Mouse (Mus musculus) T-helper 17 cell (primary cell): ENCODE measurements around the gene Tmc5.

ENCODE experiments used
- in situ Hi-C, 2 experiments: fragments of 300-600 bp; cut with MboI, MseI; formaldehyde crosslinking; loops; 1 replicate in 1 of 2; 2 replicates in 1 of 2; pipeline ENCODE4 v1.15.1; 2025; ENCODE audit warnings: high pct_unique_total_duplicates in 2 of 2

Tmc5 gene

DNA sequence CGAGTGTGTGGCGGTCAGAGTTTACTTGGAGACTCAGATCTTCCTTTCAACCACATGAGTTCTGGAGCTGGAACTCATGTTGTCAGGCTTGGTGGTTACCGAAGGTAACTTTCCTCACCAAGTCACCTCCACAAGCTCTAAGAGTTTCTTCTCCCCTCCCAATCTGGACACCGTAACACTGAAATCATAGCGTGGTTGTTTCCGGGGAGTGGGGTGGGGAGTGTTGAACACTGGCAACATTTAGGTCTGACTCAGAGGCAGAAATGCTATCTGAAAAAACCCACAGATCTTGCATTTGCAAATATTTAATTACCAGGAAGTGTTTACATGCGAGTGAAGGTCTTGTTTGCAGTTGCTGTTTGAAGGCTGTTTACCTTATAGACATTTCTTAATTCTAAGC, 12.7 kb downstream of the Tmc5 start:
- in situ Hi-C loops, result no loop called here

DNA sequence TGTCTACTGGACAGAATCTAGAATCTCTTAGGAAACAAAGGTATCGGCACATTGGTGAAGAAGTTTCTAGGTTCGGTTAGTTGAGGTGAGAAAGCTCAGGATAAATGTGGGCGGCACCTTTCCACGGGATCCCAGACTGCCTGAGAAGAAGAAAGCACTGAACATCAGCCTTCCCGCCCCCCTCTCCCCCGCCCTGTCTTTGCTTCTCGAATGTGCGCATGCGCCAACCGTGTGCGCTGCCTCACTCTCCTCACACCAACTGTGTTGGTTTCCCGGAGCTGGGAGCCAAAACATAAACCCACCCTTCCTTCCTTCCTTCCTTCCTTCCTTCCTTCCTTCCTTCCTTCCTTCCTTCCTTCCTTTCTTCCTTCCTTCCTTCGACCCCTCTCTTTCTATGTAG, 13.6 kb downstream of the Tmc5 start:
- in situ Hi-C loops, result no loop called here

DNA sequence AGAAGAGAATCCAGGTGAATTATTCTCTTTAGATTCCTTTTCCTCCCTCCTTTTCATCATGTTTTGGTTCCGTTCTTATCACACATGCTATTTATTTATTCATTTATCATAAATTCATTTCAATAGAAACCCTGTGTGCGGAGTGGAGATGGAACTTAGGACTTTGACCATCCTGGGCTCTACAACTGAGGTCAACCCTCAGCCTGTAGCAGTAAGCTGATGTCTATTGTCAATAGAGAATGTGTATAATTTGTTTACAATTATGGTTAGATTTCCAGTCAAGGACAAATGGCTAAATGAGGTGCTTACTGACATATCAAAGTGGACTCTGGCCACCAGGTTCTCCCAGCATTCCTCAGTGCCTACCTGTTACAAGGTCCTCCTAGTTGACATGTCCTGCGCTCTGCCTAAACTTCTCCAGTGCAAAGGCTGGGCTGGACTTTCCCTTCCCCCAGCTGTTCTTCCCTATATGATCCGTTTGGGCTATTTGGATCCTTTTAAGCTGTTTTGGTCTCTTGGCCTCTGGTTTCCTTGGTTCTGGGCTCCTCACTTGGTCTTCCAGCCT, 14.2 kb downstream of the Tmc5 start:
- in situ Hi-C loops, result no loop called here

DNA sequence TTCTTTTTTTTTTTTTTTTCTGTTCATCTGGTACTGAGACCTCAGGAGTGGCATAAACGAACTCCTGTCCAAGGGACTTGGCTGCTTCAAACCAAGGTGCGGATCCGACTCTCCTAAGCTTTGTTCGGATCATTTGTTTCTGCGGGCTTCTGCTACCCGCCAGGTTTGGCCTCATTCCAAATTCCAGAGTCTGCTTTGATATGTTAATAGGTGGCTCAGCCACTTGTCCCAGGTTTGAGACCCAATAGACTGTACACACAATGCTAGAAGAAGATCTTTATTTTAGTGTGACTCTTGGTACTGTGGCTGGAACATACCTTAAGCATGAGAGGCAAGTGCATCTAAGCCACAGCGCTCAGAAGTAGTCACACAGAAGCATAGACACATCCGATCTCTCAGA, 14.8 kb downstream of the Tmc5 start:
- in situ Hi-C loops, result no loop called here

DNA sequence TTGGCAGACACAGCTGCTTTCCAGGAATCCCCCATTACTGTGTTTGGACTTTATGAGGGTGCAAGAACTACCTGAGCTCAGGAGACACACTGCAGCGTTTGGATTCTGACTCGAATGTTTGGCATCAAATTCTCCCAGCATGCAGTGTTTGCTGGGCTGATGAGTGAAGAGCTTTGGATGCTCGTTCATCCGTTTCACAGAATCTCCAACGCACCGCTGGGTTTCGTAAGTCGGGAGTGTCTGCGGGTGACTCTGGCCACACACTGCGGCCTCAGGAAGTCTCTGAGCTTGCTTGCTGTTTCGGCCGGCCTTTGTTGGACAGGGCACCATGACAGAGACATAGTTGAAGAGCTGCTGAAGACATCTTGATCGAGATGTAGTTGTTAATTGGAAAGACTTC, 17.0 kb downstream of the Tmc5 start:
- in situ Hi-C loops, result no loop called here

DNA sequence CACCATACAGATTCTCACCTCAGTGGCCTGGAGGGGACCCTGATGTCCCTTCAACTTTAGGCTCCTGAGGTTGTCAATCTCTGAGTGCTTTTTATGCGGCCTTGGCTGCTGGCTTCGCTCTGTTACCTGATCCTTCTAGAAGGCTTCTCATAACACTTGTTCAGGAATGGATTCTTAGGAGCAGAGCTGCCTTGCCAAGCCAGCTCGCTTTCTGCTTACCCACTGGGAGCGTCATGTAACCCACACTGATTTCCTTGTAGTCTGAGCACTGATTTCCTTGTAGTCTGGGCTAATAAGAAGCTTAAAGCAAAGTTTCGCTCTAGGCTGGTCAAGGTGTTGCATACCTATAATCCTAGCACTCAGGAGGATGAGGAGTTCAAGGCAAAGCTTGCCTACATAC, 21.0 kb downstream of the Tmc5 start:
- in situ Hi-C loops, result no loop called here

DNA sequence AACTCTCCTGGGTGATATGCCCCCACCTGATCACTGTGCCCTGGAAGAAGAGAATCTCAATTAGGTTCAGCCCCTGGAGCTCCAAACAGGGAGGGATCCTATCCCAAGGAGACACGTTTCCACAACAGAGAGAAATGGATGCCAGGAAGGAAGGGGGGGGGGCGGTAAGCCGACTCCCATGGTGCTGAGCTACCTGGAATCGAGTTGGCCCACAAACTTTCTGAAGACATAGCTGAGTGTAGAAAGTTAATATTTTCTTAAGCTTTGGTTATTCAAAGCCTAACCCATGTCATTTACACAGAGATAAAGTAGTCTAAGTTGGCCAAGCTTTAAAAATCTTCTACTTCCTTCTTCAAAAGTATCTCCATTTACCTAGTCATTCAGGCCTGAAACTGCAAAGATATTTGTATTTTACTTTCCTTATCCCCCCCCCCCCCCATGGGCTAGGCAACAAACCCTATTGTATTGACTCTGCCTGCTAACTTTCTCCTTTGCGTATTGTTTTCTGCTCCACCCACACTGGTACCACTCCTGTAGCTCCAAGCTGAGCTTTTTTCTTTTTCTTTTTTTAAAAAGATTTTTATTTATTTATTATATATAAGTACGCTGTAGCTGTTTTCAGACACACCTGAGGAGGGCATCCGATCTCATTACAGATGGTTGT, 23.3 kb downstream of the Tmc5 start:
- in situ Hi-C loops, result no loop called here

DNA sequence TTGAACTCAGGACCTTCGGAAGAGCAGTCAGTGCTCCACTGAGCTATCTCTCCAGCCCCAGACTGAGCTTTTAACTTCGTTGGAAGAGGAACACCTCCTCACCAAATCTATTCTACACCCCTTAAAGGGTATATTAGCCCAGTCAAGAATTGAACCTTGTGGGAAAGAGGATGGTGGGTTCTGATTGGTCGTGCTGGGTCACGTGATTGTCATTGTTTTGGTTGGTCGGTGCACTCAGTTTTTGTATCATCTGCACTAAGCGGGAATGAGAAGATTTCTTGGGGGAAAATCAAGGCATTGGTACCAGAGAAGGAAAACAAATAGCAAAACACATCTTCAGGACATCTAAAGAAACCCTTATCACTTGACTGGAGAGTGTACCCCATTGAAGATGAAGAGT, 24.0 kb downstream of the Tmc5 start:
- in situ Hi-C loops, result no loop called here

DNA sequence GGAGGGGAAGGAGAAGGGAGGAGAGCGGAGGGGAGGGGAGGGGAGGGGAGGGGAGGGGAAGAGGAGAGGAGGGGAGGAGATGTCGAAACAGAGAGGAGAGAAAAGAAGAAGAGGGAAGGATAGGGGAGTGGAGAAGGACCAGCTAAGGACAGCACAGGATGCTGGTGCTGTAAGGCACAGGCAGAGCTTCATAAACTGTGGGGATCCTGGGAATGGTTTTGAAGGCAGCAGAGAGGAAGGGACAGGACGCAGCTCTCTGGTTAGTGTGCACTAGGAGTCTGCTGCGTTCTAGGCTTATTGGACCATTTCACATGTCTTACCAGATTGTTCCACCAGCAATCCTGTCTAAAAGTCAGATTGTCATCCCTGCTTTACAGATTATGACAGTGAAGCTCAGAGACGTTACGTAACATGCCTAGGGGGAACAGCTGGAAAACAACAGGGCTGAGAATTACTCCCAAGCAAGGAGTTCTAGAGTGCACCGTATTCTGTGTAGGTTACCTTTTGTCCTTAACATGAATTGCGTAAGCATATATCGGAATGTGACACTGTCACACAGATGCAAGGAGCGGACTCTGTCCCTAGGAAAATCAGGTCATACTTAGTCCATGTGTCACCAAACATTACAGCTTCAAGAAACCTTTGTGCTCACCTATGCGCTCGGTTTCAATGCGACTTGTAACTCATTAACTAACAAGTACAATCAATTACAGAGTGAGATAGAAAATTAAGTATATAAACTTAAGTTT, 30.6 kb downstream of the Tmc5 start:
- in situ Hi-C loops, result no loop called here

DNA sequence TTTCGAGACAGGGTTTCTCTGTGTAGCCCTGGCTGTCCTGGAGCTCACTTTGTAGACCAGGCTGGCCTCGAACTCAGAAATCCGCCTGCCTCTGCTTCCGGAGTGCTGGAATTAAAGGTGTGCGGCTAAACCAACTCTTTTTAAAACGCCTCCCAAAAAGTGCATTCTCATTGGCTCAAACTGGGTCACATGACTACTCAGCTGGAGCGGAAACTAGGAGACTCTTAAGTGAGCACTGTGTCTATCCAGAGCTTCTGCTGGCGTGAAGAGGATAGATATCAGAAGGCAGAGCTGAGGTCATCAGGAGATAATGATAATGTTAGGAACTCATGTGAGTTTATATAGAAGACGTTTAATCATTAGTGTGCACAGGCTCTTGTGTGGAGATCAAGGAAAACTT, 36.0 kb downstream of the Tmc5 start:
- in situ Hi-C loops, result no loop called here

DNA sequence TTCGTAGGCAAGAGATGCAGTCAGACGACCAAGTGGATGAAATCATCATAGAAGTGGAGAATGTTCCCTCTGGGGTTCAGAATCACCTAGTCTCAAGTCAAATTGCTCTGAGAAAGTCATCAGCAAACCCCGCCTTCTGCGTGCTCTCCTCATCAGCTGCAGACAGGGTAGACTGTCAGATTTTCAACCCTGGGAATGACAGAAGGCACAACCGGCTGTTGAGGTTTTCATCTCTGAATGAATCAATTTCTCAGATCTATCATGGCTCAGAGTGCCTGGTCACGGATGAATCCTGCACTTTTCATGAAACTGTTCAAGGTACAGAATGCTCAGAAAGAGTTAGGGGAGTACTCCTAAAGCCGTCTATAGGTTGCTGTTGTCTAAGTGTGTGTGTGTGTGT, 36.9 kb downstream of the Tmc5 start:
- in situ Hi-C loops, result no loop called here

DNA sequence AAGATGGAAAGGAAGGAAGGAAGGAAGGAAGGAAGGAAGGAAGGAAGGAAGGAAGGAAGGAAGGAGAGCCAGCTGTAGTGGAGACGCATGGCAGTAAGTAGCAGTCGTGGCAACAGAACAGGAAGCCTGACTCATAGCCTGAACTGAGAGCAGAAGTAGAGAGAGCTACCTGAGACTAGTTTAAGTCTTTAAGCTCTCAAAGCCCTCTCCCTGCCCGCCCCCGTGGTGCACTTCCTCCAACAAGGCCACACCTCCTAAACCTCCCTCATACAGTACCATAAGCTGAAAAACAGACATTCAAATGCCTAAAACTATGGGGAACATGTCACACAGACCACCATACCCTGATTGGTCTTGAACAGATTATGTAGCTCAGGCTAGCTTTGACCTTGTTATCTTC, 40.4 kb downstream of the Tmc5 start:
- in situ Hi-C loops, result no loop called here

DNA sequence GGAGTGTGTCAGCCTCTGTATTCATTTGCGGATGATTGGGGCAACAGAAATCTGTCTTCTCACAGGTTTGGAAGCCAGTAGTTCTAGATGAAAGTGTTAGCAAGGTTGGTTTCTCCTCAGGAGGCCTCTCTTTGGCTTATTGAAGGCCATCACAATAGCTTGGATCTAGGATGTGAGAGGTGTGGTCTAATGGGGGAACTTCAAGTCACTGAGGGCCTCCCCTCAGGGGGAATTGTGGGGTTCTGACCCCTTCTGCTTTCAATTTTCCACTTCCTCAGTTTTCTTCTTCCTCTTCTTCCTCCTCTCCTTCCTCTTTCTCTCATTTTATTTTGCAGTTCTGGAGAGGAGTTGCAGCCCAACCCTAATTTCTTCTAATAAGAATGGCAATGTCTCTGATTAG, 49.1 kb downstream of the Tmc5 start:
- in situ Hi-C loops, result no loop called here

DNA sequence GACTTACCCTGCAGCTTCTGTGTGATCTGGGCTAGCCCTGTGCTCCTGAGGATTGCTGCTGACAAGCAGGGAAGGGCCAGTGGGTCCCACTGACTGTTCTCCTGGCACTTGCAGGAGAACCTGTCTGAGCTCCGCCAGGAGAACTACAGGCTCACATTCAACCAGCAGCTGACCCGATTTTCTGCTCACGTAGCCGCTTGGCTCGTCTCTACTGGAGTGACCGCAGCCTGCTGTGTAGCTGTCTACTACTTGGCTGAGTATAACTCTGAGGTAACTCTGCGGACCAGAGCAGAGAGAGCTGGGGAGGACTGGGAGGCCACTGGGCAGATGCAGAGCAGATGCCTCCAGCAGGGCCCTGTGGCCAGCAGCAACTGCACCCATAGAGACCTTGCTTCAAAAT, 52.2 kb downstream of the Tmc5 start:
- in situ Hi-C loops, result no loop called here

DNA sequence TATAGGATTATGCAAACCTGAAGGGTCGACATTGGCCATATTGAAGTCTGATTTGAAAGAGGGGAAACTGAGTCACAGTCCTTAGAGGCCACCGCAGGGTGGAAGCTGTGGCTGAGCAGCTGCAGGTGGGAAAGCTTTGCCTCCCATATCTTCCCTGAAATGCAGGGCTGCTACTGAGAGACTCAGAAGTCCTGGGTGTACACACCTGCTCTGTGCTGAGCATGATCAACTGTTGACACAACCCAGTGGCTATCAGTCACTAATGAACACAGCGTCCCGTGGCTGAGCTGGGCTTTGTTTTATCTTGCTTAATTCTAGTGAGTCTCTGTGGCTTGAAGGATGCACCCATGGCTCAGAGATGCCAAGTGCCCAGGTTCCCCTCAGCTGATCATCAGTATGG, 53.0 kb downstream of the Tmc5 start:
- in situ Hi-C loops, result no loop called here

DNA sequence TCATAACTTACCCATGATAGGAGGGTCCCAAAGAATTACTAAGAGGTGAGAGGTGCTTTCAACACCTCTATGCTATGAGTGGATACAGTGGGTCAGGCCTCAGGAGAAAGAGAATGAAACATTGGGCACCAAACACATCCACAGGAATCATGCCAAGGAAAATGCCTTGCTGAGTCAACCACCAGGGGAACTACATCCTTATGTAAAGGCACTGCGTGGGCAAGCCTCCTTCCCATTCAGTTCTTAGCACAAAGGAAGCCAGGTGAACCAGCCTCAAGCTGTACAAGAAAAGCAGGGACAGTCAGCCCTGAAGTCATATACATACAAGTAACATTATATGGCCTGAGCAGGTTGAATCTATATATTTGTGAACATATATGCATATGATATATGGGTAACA, 53.8 kb downstream of the Tmc5 start:
- in situ Hi-C loops, result no loop called here

DNA sequence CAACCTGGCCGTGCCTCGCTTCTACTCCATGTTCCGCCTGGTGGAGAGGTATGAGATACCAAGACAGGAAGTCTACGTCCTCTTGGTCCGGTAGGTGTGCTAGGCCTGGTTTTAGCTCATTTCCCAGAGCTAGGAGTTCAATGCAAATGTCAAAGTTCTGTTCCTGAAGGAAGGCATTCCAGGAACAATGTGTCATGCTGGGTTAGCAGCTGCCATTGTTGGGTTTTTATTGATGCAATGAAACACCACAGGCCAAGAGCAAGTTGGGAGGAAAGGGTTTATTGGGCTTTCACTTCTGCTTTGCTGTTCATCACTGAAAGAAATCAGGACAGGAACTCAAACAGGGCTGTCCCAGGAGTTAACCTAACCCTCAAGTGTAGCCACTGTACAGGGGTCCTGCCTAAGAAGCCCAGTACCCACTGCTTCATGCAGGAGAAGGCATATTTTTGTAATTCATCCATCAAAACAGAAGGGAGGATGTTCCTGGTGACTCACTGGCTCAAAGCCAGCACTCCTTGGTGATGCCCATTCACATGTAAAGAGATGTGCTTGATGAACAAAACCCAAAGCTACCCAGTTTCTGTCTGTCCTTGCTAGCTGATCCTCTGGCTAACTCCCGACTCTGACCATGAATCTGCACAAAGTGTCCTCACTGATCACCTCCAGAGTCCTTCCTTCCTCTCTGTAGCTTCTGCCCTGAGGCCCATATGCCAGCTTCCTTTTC, 55.6 kb downstream of the Tmc5 start:
- in situ Hi-C loops, result no loop called here

DNA sequence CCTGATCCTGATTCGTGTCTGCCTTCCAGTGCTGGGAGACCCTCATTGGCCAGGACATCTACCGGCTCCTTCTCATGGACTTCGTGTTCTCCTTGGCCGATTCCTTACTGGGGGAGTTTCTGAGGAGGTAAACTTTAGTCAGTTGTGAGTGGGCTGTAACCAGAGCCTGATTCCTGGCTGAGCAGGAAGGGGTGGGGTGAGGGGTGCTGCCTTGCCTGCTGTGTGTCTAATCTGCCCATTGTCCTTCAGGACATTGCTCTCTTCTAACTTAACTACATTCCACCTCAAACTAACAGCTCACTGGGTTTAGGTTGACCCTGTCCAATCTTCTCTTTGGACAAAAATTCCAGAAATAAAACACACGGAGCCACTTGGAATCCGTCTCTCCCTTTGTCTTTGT, 59.6 kb downstream of the Tmc5 start:
- in situ Hi-C loops, result no loop called here

DNA sequence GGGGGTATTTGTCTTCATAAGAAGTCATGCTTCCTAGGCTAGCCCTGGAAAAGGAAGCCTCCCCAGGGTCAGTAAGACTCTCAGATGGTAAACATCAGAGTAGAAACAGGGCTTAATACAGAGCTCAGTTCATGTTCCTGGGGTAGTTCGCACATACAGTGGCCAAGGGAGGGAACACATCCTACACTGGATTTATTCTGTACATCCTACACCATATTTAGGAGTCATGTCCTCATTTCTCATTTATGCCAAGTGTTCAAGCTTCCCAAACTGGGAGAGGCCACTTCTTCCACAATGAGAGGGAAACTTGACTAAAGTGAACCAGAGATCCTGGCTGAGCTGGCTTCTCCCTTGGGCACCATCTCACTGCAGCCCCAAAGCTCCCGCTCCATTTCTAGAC, 70.7 kb downstream of the Tmc5 start:
- in situ Hi-C loops, result loop anchor here in 1 of 2 experiments (5.0 kb wide), 1 partner anchor 65 kb away; no protein-coding TSS in a partner anchor

DNA sequence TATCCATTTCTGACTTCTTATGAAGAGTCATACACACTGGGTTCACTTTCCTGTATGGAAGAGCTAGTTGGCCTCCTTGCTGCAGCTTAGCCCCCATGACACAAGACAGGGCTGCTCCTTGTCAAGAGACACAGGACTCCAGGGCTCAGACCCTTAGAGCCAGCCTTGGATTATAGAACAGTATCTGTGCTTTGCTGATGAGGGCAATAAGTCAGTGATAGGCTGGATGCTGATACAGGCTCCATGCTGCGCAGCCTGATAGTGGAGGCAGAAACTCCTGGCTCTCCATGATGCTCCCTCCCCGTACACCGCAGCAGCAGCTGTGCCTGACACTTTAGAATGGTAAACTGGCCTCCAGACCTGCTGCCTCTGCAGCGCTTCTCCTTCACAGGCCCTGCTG, 73.0 kb downstream of the Tmc5 start:
- in situ Hi-C loops, result no loop called here

DNA sequence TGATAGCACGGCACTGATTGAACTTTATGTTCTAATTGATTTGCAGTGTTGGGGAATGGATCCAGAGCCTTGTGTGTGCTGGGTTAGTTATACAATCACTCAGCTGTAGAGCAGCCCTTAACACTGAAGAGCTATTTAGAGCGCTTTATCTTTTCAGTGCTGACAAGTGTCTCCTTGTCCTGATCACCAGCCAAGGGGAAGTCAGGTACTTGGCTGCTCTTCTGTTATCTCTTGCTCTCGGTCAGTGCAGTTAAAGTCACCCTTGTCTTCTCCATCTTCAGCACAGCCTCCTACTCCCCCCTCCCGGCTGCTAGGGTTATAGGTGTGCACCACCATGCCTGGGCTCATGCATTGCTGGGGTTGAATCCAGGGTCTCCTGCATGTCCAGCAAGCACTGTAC, 79.7 kb downstream of the Tmc5 start:
- in situ Hi-C loops, result no loop called here

DNA sequence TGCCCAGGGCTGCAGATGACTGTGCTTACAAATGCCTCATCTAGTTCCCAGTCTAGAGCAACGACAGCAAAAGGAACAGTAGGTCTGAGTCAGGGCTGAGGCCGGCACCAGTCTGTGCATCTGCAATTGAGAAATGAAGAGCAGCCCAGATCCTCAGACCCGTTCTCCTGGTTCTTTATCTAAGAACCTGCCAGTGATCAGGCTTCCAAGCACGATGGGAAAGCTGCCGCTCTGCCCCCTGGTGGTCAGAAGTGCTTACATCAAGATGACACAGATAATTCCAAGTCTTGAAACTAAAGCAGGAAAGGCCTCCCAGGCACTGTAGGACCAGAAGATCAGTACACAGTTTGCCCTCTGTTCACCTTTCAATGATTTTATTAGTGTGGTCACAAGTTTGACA, 91.1 kb downstream of the Tmc5 start:
- in situ Hi-C loops, result no loop called here

DNA sequence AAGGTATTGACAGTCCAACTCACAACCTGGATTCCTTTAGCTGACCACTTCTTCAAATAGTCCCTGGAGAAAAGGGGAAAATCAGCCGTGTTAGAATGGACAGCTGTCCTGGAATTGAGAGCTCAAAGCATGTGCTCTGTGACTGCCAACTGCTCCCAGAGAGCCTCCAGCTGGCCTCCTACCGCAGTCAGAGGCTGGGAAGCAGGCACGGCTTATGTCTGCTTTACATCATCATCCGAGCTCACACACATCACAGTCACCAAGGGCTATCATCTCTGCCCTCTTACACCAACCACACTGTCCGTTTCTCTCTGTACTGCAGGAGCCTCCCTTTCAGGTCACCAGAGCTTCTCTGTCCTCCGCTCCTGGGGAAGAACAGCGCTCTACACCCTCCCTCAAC, 92.0 kb downstream of the Tmc5 start:
- in situ Hi-C loops, result no loop called here
